Mouse (Mus musculus) urinary bladder, postnatal 14 days (tissue): Measurements from ENCODE around the gene Add1.
"Not testable (repeated sequence)": the region's sequence is repeated elsewhere in the genome, so short reads cannot be mapped to it uniquely, and the experiment has no call there.

Experiments used
- DNase-seq: peaks from one replicate; pipeline ENCODE4 v3.0.0; 2021; ENCODE audit warnings: low spot score

The Add1 gene

DNA sequence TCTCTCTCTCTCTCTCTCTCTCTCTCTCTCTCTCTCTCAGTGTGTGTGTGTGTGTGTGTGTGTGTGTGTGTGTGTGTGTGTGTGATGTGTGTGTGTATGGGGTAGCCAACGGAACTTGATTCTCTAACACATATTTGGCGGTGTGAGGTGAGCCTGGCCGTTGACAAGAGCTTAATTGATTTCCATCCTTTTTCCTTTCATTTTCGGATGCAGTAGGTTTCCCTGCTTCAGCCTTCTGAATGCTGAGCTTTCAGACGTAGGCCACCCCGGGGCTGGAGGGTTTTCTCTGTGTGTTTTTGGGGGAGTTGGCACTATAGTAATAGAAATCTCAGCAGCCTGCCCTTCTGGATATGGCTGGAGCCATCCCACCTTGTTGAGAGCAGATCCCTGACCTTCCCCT lies 23.2 kb upstream of the Add1 start:
- DNase-seq = no peak

DNA sequence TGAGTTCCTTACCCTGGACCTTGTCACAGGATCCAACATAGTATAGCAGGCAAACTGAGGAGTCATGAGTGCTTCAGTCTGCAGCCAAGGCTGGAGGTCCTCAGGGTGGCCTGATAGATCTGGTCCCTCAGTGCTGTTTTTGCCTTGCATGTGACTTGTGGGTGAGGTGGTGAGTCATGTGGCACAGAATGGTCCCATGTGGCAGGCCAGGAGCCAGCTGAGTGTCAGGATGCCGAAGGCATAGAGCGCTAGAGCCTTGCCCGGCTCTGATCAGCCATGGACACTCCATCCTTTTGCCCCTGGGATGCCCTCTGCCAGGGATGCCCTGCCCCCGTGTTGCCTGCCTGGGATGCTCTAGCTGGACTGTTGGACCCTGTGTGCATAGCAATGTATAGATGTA lies 21.6 kb upstream of the Add1 start:
- DNase-seq = no peak

DNA sequence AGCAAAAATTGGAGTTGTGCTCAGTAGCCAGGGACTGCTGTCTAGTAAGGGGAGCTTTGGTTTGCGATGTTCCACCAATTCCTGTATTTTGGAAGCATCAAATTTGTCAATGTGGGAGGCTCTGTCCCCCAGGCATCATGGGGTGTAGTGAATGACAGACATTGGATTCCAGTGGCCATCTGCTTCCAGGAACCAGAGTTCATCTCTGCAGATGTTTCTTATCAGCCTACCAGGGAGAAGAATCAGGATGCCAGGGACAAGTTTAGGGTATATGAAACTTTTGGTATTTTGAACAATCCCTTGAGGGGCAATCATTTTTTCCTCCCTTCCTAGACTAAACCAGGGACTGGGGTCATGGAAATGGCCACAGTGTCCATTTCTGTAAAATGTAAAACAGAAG lies 9.6 kb upstream of the Add1 start:
- DNase-seq = no peak

DNA sequence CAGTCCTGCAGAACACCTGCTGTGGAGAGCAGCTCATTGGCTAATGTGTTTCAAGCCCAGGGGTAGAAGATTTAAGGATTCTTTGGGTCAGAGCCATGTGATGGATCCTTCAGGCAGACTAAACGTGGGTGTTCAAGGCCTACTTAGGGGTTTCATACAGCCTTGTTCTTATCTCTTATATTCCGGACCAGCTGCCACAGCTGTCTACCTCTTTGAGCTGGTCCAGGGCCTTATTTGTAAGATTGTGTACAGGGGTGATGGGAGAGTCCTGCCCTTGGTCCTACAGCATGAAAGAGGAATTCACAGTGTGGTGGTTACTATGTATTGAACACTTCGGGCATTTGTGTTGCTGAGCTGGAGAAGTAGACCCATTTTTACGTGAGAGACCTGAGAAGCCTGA lies 9.2 kb upstream of the Add1 start:
- DNase-seq = no peak

DNA sequence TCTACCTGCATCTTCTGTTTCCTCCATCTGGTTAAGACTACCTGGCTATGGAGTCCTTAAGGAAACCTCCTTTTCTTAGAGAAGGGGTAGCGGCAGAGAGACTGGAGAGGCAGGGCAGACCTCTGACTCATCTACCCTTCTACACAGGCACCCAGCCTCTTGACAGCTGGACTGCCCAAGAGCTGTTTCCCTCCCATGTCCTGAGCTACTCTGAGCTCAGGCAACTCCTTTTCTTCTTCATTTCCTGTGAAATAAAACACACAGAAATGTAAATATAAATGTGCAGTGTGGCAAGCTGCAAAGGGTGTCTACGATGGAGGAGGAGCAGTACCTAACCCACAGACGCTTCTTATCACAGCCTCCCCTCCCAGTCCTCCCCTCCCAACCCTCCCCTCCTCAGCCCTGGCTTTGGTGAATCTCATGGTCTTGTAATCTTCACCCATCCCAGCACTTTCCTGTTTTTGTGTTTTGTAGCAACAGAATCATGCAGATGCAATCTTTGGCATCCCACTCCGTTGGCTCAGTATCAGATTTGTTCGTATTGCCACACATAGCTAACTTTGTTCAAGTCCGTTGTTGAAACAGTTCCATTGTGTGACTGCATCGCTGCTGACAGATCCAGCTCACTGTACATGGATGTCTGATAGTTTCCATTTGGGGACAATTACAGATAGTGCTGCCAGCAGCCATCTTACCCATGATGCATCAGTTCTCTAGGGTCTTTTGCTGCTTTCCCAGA lies 7.8 kb upstream of the Add1 start:
- peak; percentile 79 for DNase-seq

DNA sequence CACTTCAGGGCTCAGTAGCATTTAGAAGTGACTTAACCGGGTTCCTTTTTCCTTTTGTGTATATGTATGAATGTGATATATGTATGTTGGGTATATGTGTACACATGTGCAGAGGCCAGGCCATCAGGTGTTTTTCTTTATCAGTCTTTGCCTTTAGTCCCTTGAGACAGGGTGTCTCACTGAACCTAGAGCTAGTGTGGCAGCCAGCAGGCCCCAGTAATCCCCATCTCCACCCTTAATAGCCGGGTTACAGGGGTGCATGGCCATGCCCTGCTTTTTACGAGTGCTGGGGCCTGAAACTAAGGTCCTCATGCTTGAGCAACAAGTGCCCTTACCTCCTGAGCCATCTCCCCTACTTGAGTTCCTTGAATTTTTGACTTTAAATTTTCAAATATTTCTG lies 1.9 kb upstream of the Add1 start:
- DNase-seq = no peak

DNA sequence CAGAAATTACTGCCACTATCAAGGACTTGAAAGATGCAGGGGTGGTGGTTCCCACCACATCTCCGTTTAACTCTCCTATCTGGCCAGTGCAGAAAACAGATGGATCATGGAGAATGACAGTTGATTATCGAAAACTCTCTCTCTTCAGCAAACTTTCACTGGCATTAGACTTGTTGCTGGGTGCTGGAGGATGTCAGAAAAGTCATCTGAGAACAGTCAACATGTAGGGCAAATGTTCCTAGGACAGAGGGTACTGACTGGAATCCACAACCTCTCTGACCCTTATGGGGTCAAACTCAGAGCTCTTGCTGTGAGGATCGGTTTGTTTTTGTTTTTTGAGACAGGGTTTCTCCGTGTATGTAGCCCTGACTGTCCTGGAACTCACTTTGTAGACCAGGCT lies 896 bp upstream of the Add1 start:
- not testable (repeated sequence) for DNase-seq

DNA sequence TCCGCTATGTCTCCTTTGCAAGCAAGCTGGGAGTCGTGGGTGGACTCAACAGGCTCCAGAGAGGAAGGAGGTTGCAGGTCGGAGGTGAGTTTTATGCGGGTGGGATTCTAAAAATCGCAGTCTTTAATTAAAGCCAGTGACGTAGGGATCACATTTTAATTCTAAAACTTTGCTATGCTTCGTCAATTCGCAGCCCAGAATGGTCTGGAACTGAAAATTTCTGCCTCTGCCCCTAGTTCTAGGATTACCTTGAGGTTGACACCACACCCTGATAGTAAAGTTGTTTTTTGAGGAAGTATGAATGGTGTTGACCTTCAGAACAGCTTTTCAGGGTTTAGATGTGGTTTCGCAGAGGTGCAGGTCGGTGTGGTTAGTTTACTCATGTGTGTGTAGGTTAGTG lies 1.3 kb downstream of the Add1 start:
- DNase-seq = no peak

DNA sequence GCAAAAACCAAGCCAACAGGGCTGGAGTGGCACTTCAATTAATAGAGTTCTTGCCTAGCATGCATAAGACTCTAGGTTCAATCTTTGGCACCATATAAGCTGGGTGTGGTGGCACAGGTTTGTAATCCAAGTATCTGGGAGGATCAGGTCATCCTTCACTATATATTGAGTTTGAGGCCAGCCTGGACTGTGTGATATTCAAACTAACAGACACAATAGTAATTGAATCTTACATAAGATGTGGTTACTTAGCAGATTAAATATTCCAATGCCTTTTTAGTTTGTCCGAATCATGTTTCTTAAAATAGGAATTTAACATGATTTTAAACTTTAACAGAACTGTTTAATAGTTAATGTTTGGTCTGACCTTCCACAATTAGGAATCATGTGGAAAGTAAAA lies 2.8 kb downstream of the Add1 start:
- DNase-seq = no peak

DNA sequence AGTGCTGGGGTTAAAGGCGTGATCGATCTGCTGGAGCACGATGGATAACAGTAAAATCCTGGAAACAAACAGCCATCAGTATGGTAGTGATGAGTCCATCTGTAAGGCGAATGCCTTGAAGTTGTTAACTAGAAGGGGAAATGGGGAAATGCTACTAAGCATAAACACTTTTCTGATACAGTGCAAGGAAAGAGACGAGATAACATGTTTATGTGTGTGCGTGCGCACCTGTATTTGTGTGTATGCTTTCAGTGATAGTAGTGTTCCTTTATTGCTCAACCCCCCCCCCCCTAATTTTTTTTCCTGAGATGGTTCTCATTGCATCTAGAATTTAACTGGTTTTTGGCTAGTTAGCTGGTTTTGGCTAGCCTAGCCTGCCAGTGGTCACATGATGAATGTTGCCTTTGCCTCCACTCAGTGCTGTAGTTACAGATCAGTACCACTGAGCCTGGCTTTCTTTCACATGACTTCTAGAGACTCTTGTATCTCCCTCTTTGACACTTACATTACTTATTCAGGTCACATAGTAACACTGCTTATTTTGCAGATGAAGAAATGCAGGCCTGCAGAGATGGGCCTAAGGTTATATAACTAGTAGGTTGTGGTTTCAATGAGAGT lies 4.7 kb downstream of the Add1 start:
- DNase-seq = no peak

DNA sequence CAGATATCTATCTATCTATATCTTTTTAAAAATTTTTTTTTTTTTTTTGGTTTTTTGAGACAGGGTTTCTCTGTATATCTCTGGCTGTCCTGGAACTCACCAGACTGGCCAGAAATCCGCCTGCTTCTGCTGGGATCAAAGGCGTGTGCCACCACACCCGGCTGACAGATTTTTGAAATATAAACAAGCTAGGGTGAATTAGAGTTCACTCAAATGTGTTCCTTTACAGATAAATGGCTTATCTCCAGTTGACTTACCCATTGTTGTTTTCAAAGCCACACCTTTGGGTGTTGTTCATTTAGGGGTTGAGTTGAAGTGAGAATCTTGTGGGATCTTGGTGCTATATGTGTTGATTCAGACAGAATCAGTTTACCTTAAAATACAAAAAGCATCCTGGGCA lies 5.9 kb downstream of the Add1 start:
- DNase-seq = no peak

DNA sequence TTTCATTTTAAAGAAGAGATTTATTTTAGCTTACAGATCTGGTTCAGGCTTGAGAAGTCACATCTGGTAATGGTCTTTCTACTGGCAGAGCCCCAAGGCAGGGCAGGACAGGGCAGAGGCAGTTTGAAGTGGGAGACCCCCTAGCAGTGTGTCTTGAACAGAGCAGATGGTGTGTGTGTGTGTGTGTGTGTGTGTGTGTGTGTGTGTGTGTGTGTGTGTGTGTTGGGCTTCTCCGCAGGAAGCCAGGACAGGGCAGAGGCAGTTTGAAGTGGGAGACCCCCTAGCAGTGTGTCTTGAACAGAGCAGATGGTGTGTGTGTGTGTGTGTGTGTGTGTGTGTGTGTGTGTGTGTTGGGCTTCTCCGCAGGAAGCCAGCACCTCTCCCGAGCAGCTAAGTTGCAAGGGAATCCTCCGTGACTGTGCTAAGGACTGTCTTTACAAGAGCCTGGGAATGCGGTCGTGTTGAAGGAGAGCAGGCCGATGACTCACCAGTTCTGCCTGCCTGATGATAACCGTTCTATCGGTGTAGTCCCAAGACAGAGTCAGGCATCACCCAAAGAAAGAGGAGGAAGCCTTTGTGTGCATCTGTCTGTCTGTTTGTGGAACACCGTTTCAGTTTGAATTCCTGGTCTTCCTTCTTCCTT lies 8.3 kb downstream of the Add1 start:
- peak; percentile 31 for DNase-seq

DNA sequence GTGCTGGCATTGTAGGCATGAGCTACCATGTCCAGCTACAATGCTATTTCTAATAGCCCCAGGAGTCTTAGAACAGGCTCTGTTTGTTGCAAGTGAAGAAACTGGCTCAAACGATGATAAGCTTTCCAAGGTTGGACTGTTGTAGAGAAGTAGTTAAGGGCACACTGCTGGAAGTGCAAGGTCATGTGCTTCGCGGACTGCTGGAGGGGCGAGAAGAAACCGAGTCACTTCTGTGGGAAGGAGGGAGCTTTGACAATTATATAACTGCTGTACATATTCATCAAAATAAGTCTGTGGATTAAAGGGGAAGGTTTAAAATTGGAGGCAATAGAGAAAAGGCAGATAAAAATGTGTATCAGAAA lies 8.8 kb downstream of the Add1 start:
- DNase-seq = no peak

DNA sequence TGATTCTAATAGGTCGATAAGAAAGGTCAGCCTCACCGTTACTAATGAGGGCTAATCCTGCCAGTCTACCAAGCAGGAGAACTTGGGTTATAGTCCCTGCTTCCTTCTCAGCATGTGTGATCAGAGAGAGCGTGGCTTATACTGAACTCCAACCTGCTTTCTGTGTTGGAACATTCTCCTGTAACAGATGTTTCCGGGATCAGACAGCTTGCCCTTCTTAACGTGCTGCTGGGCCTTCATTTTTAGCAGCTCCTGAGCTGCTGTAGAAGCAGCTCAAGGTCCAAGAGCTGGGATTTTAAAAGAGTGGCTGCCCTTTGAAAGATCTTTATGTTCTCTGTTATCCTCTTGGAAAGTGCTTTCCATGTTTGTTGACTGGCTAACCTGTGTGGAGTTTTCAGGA lies 11.8 kb downstream of the Add1 start:
- no peak for DNase-seq

DNA sequence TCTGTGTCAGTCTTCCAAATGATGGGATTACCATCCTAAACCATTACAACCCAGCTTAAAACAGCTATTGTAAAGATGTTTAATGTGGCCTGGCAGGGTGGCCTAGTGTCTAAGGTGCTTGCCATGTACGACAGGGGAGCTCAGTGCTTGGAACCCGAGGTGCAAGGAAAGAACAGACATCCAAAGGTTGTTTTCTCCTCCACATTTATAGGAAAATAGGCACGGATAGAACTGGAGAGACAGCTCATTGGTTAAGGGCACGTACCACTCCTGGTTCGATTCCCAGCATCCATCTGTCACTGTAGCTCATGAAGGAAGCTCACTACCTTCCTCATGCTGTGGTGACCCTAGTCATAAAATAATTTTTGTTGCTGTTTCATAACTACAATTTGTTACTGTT lies 14.4 kb downstream of the Add1 start:
- no peak for DNase-seq

DNA sequence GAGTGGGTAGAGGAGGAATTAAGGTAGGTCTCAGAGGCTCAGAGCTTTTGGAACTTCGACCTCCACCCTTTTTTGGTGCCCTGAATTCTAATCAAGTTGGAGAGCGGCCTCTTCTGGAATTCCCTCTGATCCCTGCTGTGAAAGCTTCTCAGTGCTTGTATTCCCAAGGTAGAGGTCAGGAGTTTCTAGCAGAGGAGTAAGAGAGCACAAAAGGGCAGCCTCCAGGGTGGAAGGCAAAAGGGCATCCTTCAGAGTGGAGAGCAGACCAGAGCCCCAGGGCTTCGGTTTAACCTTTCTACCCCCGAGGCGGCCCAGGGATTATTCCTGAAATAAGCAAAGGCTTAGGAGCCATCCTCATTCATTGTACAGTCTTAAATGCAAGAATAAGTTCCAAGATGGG lies 16.6 kb downstream of the Add1 start:
- no peak for DNase-seq

DNA sequence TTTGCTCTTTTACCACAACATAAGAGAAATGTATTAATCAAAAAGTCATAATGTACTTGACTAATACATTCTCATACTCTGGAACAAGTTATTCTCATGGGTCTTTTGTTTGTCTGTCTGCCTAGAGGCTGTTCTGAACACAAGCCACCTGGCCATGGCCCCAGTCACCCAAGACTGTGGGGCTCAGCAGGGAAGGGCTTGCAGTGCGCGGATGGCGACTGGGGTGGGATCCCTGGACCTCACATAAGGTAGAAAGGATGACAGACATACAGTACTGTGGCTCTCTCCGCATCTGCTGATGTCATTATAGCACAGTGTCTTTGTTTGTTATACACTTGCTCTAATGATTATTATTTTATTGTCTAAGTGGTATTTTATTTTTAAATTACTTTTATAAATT lies 17.2 kb downstream of the Add1 start:
- DNase-seq = no peak

DNA sequence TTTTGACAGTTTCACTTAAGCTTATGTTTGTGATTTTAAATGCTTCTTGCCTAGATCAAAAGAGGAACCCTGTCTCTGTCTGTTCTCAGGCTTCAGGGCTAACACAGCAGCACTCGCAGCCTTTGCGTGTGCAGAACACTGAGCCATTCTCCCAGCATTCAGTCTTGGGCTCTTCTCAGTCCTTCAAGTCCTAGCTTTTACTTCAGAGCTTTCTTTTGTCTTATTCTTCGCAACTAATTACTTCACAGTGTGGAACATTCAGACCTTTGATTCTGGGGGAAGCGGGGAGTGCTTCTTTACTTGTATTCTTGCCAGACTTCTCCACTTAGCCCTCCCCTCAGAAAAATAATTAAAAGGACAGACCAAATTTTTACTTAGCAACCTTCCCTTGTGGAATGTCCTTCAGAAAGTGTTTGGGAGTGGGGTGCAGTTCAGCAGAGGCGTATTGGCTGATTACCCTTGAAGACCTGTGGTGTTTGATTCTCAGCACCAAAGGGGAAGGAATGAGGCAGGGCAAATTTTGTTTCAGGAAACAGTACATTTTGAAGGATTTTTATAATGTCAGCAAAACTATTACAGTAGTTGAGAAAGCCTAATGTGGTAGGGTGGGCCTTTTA lies 18.0 kb downstream of the Add1 start:
- DNase-seq = no peak

DNA sequence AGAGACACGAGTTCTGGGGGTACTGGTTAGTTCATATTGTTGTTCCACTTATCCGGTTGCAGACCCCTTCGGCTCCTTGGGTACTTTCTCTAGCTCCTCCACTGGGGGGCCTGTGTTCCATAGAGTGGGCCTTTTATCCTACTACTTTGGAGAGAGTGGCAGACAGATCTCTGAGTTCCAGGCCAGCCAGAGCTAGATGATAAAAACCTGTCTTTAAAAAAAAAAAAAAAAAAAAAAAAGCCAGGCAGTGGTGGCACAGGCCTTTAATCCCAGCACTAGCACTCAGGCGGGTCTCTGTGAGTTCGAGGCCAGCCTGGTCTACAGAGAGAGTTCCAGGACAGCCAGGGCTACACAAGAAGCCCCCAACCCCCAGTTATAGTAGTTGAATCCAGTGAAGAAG lies 18.8 kb downstream of the Add1 start:
- DNase-seq = not testable (repeated sequence)

DNA sequence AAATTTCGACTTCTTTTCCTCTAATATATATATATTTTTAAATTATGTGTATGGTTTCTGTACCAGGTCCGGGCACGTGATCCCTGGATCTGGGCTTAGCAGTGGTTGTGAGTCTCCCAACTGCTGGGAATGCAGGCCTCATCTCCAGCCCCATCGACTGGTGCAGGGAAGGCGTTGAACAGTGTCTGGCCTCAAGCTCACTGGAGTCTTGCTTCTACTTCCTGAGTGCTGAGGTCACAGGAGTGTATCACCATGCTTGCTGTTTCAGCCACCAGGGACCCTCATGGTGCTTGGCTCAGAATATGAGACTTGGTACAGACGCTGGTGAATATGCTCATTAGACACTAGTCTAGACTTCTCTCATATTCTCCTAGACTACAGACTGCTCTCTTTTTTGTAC lies 19.2 kb downstream of the Add1 start:
- no peak for DNase-seq

DNA sequence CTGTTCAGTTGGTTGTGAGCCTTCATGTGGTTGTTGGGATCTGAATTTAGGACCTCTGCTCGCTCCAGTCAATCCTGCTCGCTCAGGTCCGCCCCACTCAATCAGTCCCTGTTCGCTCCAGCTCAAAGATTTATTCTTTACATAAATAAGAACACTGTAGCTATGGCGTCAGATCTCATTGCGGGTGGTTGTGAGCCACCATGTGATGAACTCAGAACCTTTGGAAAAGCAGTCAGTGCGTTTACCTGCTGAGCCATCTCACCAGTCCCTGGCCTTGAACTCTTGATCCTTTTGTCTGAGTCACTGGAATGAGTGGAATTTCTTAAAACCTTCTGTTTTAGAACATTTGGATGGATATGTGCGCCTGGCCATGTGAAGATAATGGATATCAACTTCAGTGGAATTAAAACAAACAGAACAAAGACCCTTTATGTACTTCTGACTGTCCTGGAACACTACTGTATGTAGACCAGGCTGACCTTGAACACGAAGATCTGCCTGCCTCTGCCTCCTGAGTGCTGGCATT lies 19.8 kb downstream of the Add1 start:
- no peak for DNase-seq

DNA sequence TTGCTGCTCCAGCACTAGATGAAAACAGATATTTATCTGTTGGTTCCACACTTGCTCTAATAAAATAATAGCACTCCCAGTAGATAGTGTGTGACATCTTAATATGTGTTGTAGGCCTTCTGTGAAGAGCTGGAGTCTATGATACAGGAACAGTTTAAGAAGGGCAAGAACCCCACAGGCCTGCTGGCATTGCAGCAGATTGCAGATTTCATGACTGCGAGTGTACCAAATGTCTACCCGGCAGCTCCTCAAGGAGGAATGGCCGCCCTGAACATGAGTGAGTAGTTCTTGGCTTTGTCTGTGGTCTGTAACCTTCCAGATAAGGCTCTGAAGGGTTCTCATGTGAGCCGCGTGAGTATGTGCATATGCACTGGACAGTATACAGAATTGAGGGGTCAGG lies 31.1 kb downstream of the Add1 start:
- DNase-seq = no peak
